Comparison of ENCODE assay signal across 8 mouse cellular contexts in the genomic region with DNA sequence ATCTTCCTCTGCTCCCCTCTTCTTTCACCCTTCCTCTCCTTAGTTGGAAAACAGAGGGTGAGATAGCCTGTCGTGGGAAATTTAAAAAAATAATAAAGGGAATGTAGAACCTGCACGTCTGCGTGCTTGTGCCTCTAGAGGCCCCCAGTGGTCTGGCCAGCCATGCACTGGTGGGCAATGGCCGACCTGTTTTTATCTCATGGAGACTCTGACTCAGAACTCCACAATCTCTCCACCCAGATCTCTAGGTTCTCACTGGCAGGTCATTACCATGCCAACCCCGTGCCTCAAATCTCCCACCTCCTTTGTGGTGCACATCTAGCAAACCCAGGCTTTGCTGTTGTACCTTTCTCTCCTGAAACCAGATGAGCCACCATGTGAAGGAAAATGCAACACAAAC. TPM values are rescaled to one million over a fixed set of nuclear protein-coding genes. Genes with fewer than 3 reads are reported as not detected.
DNase-seq lines count a peak whose midpoint lies in the region; ATAC-seq and TF ChIP-seq lines count a peak whose summit lies in the region.

No protein-coding gene starts in this region.

- no peaks in the 10 kb centered on the region for H3K9me3 ChIP-seq in heart, embryonic 12.5 days (replicated peaks)
- no peaks in the 10 kb centered on the region for H3K9me3 ChIP-seq in lung, postnatal 0 days (ENCODE audit: low read length)
- no peaks in the 10 kb centered on the region for H3K9me3 ChIP-seq in intestine, embryonic 15.5 days
- no peaks in the 10 kb centered on the region for H3K9me3 ChIP-seq in stomach, embryonic 15.5 days

- 14% methylated on average over 5 of the region's 5 CpGs for WGBS in heart, embryonic 12.5 days
- 10% methylated on average over 5 of the region's 5 CpGs for WGBS in lung, postnatal 0 days
- 14% methylated on average over 5 of the region's 5 CpGs for WGBS in lung, adult 2 months
- 18% methylated on average over 5 of the region's 5 CpGs for WGBS in intestine, embryonic 15.5 days
- WGBS in stomach, embryonic 15.5 days, result 17% methylated on average over 5 of the region's 5 CpGs

- H3K4me3 ChIP-seq in heart, embryonic 12.5 days, result peak overlapping the region; percentile 29; the same call in 1 of the 2 replicates
- 0 out of 2 replicates have a peak overlapping the region, but pooled peaks have one; percentile 2 for H3K4me3 ChIP-seq in lung, postnatal 0 days (ENCODE audit: low read depth, low read length)
- H3K4me3 ChIP-seq in lung, adult 2 months (replicated peaks; ENCODE audit: extremely low read depth, low read depth, low read length), result no peak overlapping the region
- no peak overlapping the region for H3K4me3 ChIP-seq in intestine, embryonic 15.5 days (replicated peaks)
- H3K4me3 ChIP-seq in stomach, embryonic 15.5 days (replicated peaks), result peak overlapping the region; percentile 4; the same call in 1 of the 2 replicates

- DNase-seq in heart, adult 8-10 months (ENCODE audit: low spot score), result no peak
- DNase-seq in lung, postnatal 0 days (ENCODE audit: low spot score), result no peak
- no peak for DNase-seq in lung, adult 2 months
- no peak for DNase-seq in thymus, postnatal 4 days
- no peak for DNase-seq in T-cell, adult 2 months (ENCODE audit: low spot score)

- no peak overlapping the region for H3K27ac ChIP-seq in heart, embryonic 12.5 days (ENCODE audit: poor library complexity, severe bottlenecking)
- H3K27ac ChIP-seq in lung, postnatal 0 days (ENCODE audit: low read length), result no peak overlapping the region
- no peak overlapping the region for H3K27ac ChIP-seq in intestine, embryonic 15.5 days
- H3K27ac ChIP-seq in stomach, embryonic 15.5 days, result peak overlapping the region; percentile 3; the same call in 1 of the 2 replicates

- TF ChIP-seq CTCF in lung, postnatal 0 days (IDR thresholded peaks at IDR 0.05), result no peak
- no peak for TF ChIP-seq CTCF in lung, adult 2 months (IDR thresholded peaks at IDR 0.05; ENCODE audit: insufficient read depth, low read length)

- peak overlapping the region; percentile 54 for H3K4me2 ChIP-seq in heart, embryonic 12.5 days
- no peak overlapping the region for H3K4me2 ChIP-seq in lung, postnatal 0 days (replicated peaks; ENCODE audit: low read depth, low read length)
- H3K4me2 ChIP-seq in intestine, embryonic 15.5 days (replicated peaks), result peak overlapping the region; percentile 27; the same call in 1 of the 2 replicates
- H3K4me2 ChIP-seq in stomach, embryonic 15.5 days, result peak overlapping the region; percentile 19

- no peak for ATAC-seq in heart, embryonic 12.5 days (ENCODE audit: insufficient number of reproducible peaks, low FRiP score)
- ATAC-seq in lung, postnatal 0 days, result 0 out of 2 replicates have a peak, but pooled peaks have one; percentile 35
- peak; percentile 79; the same call in 1 of the 2 replicates for ATAC-seq in intestine, embryonic 15.5 days
- no peak; the same call in 1 of the 2 replicates for ATAC-seq in stomach, embryonic 15.5 days (ENCODE audit: insufficient read depth, low FRiP score, low read depth)

- no peaks in the 10 kb centered on the region for H3K4me1 ChIP-seq in heart, embryonic 12.5 days (replicated peaks)
- H3K4me1 ChIP-seq in lung, postnatal 0 days (ENCODE audit: insufficient read depth, low read depth, low read length), result no peaks in the 10 kb centered on the region
- H3K4me1 ChIP-seq in lung, adult 2 months (ENCODE audit: control insufficient read depth, insufficient read depth, low read length), result no peaks in the 10 kb centered on the region
- no peaks in the 10 kb centered on the region for H3K4me1 ChIP-seq in intestine, embryonic 15.5 days (replicated peaks)
- H3K4me1 ChIP-seq in stomach, embryonic 15.5 days, result no peaks in the 10 kb centered on the region

- TF ChIP-seq POLR2A in lung, adult 2 months (IDR thresholded peaks at IDR 0.05; ENCODE audit: borderline replicate concordance, extremely low read depth, low read depth, low read length), result no peak

- TF ChIP-seq EP300 in lung, postnatal 0 days (IDR thresholded peaks at IDR 0.05), result no peak

- no peaks in the 10 kb centered on the region for H3K27me3 ChIP-seq in heart, embryonic 12.5 days (replicated peaks)
- no peaks in the 10 kb centered on the region for H3K27me3 ChIP-seq in lung, postnatal 0 days (replicated peaks; ENCODE audit: insufficient read depth, low read length)
- no peaks in the 10 kb centered on the region for H3K27me3 ChIP-seq in intestine, embryonic 15.5 days (replicated peaks)
- H3K27me3 ChIP-seq in stomach, embryonic 15.5 days (replicated peaks), result no peaks in the 10 kb centered on the region

- no peaks in the 10 kb centered on the region for H3K36me3 ChIP-seq in heart, embryonic 12.5 days
- H3K36me3 ChIP-seq in lung, postnatal 0 days (ENCODE audit: insufficient read depth, low read length), result no peaks in the 10 kb centered on the region
- H3K36me3 ChIP-seq in intestine, embryonic 15.5 days, result no peaks in the 10 kb centered on the region
- no peaks in the 10 kb centered on the region for H3K36me3 ChIP-seq in stomach, embryonic 15.5 days

- H3K9ac ChIP-seq in heart, embryonic 12.5 days, result no peak overlapping the region
- H3K9ac ChIP-seq in lung, postnatal 0 days (replicated peaks; ENCODE audit: low read depth), result no peak overlapping the region
- no peak overlapping the region for H3K9ac ChIP-seq in intestine, embryonic 15.5 days
- no peak overlapping the region for H3K9ac ChIP-seq in stomach, embryonic 15.5 days

RNA-seq across cellular contexts. Expression of a gene that starts 21.3 kb away (rescaled TPM):
- 0.09 and 0.23 TPM in 2 replicates for polyA plus RNA-seq in heart, embryonic 12.5 days (2016; fragmentation: Nextera tagmentation; extraction: Ambion mirVana)
- under 1 TPM; 0.14 to 0.16 (median 0.15) TPM for total RNA-seq in heart, adult 8-10 months (2022)
- 0.11 and 0.14 TPM in 2 replicates for polyA plus RNA-seq in lung, postnatal 0 days (2015; fragmentation: Nextera tagmentation; extraction: Ambion mirVana)
- polyA plus RNA-seq in lung, adult 2 months (2012; rRNA removed), result 0.18 and 0.28 TPM in 2 replicates
- 0.08 and 0.09 TPM in 2 replicates for polyA plus RNA-seq in intestine, embryonic 15.5 days (2015; fragmentation: Nextera tagmentation; extraction: Ambion mirVana)
- 0.06 and 0.26 TPM in 2 replicates for polyA plus RNA-seq in stomach, embryonic 15.5 days (2015; fragmentation: Nextera tagmentation; extraction: Ambion mirVana)

RNA-seq across cellular contexts. Expression of a gene that starts 22.5 kb away (rescaled TPM):
- 550 and 560 TPM in 2 replicates for polyA plus RNA-seq in heart, embryonic 12.5 days (2016; fragmentation: Nextera tagmentation; extraction: Ambion mirVana)
- total RNA-seq in heart, adult 8-10 months (2022), result 1,000 to 10,000 TPM; 2,114 to 2,277 (median 2,237) TPM
- 443 and 505 TPM in 2 replicates for polyA plus RNA-seq in lung, postnatal 0 days (2015; fragmentation: Nextera tagmentation; extraction: Ambion mirVana)
- polyA plus RNA-seq in lung, adult 2 months (2012; rRNA removed), result 151 and 167 TPM in 2 replicates
- 486 and 556 TPM in 2 replicates for polyA plus RNA-seq in intestine, embryonic 15.5 days (2015; fragmentation: Nextera tagmentation; extraction: Ambion mirVana)
- 456 and 472 TPM in 2 replicates for polyA plus RNA-seq in stomach, embryonic 15.5 days (2015; fragmentation: Nextera tagmentation; extraction: Ambion mirVana)

RNA-seq across cellular contexts. Expression of a gene that starts 35.0 kb away (rescaled TPM):
- 18.6 and 19.8 TPM in 2 replicates for polyA plus RNA-seq in heart, embryonic 12.5 days (2016; fragmentation: Nextera tagmentation; extraction: Ambion mirVana)
- total RNA-seq in heart, adult 8-10 months (2022), result 10 to 100 TPM; 17.4 to 22.9 (median 18.9) TPM
- 16.3 and 16.7 TPM in 2 replicates for polyA plus RNA-seq in lung, postnatal 0 days (2015; fragmentation: Nextera tagmentation; extraction: Ambion mirVana)
- polyA plus RNA-seq in lung, adult 2 months (2012; rRNA removed), result 6.3 and 8.2 TPM in 2 replicates
- polyA plus RNA-seq in intestine, embryonic 15.5 days (2015; fragmentation: Nextera tagmentation; extraction: Ambion mirVana), result 19.7 and 23.1 TPM in 2 replicates
- 23.7 and 25.2 TPM in 2 replicates for polyA plus RNA-seq in stomach, embryonic 15.5 days (2015; fragmentation: Nextera tagmentation; extraction: Ambion mirVana)

RNA-seq across cellular contexts. Expression of a gene that starts 35.1 kb away (rescaled TPM):
- polyA plus RNA-seq in heart, embryonic 12.5 days (2016; fragmentation: Nextera tagmentation; extraction: Ambion mirVana), result 63.7 and 68.0 TPM in 2 replicates
- total RNA-seq in heart, adult 8-10 months (2022), result 10 to 100 TPM; 21.4 to 28.6 (median 25.2) TPM
- polyA plus RNA-seq in lung, postnatal 0 days (2015; fragmentation: Nextera tagmentation; extraction: Ambion mirVana), result 36.6 and 39.0 TPM in 2 replicates
- 19.2 and 24.9 TPM in 2 replicates for polyA plus RNA-seq in lung, adult 2 months (2012; rRNA removed)
- 85.7 and 90.1 TPM in 2 replicates for polyA plus RNA-seq in intestine, embryonic 15.5 days (2015; fragmentation: Nextera tagmentation; extraction: Ambion mirVana)
- polyA plus RNA-seq in stomach, embryonic 15.5 days (2015; fragmentation: Nextera tagmentation; extraction: Ambion mirVana), result 82.5 and 90.0 TPM in 2 replicates

RNA-seq across cellular contexts. Expression of a gene that starts 50.4 kb away (rescaled TPM):
- polyA plus RNA-seq in heart, embryonic 12.5 days (2016; fragmentation: Nextera tagmentation; extraction: Ambion mirVana), result 35.8 and 41.9 TPM in 2 replicates
- 10 to 100 TPM; 19.5 to 26.0 (median 23.2) TPM for total RNA-seq in heart, adult 8-10 months (2022)
- polyA plus RNA-seq in lung, postnatal 0 days (2015; fragmentation: Nextera tagmentation; extraction: Ambion mirVana), result 23.9 and 24.4 TPM in 2 replicates
- 59.6 and 62.2 TPM in 2 replicates for polyA plus RNA-seq in lung, adult 2 months (2012; rRNA removed)
- 43.7 and 47.1 TPM in 2 replicates for polyA plus RNA-seq in intestine, embryonic 15.5 days (2015; fragmentation: Nextera tagmentation; extraction: Ambion mirVana)
- polyA plus RNA-seq in stomach, embryonic 15.5 days (2015; fragmentation: Nextera tagmentation; extraction: Ambion mirVana), result 44.6 and 46.4 TPM in 2 replicates

Comparison
In these comparisons a context has a peak if more than half of its experiments do, and no peak if none do; other contexts are left out.
1. H3K4me3 ChIP-seq: peak in heart, embryonic 12.5 days (single experiment), lung, postnatal 0 days (single experiment) and stomach, embryonic 15.5 days (single experiment); none in lung, adult 2 months (single experiment) and intestine, embryonic 15.5 days (single experiment).
2. ATAC-seq: peak in lung, postnatal 0 days (single experiment) and intestine, embryonic 15.5 days (single experiment); none in heart, embryonic 12.5 days (single experiment) and stomach, embryonic 15.5 days (single experiment).